Mouse (Mus musculus) megakaryocyte, embryonic 14.5 days (primary cell): Measurements from ENCODE around the gene Perm1. TPM values are rescaled to one million over a fixed set of nuclear protein-coding genes. Genes with fewer than 3 reads are reported as not detected.

Source experiments
- H3K27me3 ChIP-seq: replicated peaks from 2 replicates; pipeline ENCODE3; 2012; ENCODE audit warnings: inconsistent platforms
- H3K36me3 ChIP-seq: replicated peaks from 2 replicates; pipeline ENCODE3; 2012; ENCODE audit warnings: low read length, inconsistent platforms, mixed read lengths
- H3K4me1 ChIP-seq: 2 replicates; pipeline ENCODE4 v1.6.1; 2012; ENCODE audit warnings: inconsistent platforms
- H3K4me3 ChIP-seq: replicated peaks from 2 replicates; pipeline ENCODE3; 2012; ENCODE audit warnings: moderate library complexity, mild to moderate bottlenecking, inconsistent platforms
- H3K9me3 ChIP-seq: 2 replicates; pipeline ENCODE4 v1.6.1; 2012; ENCODE audit warnings: inconsistent platforms
- FLI1 ChIP-seq: IDR thresholded peaks from 2 replicates; pipeline ENCODE4 v1.6.1; 2012; ENCODE audit warnings: low read length, inconsistent platforms, mixed read lengths
- GATA1 ChIP-seq: IDR thresholded peaks from 3 replicates; pipeline ENCODE4 v1.6.1; 2012; ENCODE audit warnings: mixed read lengths, low read length, inconsistent platforms, borderline replicate concordance
- polyA plus RNA-seq: library from polyadenylated mRNA; stranded (reverse); fragments of >175 nt; gene quantifications from 2 replicates; pipeline ENCODE4 v1.2.3, GENCODE M21; 2012; ENCODE audit warnings: low replicate concordance; ENCODE audit not compliant: insufficient read depth

Gene Perm1
- polyA plus RNA-seq, 1 experiment = not detected

DNA sequence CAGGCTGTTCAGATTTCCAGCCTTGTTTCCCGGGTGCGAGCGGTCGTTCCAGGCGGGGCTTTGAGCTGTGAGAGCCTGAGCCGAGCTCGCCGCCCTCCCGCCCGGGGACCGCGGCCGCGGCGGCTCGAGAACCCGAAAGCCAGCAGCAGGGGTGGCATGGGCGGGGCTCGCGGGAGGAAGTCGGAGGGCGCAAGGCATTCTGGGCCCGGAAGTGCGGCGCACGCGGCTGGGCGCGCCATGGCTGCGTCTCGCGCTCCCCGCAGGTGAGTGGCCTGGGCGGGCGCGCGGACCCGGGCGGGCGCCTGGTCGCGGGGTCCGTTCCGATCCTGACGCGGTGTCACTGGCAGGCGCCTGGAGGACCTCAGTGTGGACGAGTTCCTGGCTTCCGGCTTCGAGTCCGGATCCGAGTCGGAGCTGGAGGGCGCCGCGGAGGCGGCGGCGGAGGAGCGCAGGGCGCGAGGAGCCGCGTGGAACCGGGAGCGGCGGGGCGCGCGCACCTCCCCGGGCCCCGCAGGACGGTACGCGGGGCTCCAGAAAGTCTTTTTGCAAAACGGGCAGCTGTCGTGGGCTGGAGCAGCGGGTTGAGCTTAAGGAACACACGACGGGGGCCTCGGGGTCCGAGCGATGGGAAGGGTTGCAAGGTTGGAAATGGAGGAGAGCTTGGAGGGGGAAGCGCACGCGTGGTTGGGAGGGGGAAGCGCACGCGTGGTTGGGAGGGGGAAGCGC is 20.3 kb downstream of the Perm1 start, which contains the start of gene Noc2l:
TSS of gene Noc2l (plus strand) at position 203 of the 726 bp plus-strand sequence.
- H3K27me3 ChIP-seq = peaks cover 7% of the 10 kb centered on the region
- peaks cover 37% of the 10 kb centered on the region for H3K4me1 ChIP-seq
- peak within 1 kb of the TSS; percentile 96 for H3K4me3 ChIP-seq
- H3K36me3 ChIP-seq = peaks cover 61% of the 10 kb centered on the region
- peak; percentile 46; the same call in 1 of the 2 replicates for TF ChIP-seq FLI1
- no peak for TF ChIP-seq GATA1
- H3K9me3 ChIP-seq = no peaks in the 10 kb centered on the region

DNA sequence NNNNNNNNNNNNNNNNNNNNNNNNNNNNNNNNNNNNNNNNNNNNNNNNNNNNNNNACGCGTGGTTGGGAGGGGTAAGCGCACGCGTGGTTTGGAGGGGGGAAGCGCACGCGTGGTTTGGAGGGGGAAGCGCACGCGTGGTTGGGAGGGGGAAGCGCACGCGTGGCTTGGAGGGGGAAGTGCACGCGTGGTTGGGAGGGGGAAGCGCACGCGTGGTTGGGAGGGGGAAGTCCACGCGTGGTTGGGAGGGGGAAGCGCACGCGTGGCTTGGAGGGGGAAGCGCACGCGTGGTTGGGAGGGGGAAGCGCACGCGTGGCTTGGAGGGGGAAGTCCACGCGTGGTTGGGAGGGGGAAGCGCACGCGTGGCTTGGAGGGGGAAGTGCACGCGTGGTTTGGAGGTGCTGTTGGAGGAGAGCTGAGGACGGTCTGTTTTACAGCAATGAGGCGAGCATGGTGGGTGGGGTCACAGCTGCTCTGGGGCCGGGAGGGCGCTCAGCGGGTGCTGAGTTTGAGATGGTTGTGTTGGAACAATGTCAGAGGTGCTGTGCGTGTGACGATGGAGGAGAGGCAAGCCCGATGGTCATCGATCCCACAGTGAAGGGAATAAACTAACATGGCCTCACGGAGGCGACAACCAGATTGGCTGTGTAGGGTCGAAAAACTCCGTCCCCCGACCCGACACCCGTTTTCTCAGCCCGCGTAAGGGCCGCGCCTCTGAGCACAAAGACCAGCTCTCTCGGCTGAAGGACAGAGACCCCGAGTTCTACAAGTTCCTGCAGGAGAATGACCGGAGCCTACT is 21.2 kb downstream of the Perm1 start:
- H3K36me3 ChIP-seq = peaks cover 61% of the 10 kb centered on the region
- no peaks in the 10 kb centered on the region for H3K9me3 ChIP-seq
- H3K4me3 ChIP-seq = peak overlapping the region; percentile 92
- peaks cover 7% of the 10 kb centered on the region for H3K27me3 ChIP-seq
- TF ChIP-seq GATA1 (no peak), FLI1 (no peak)
- peaks cover 37% of the 10 kb centered on the region for H3K4me1 ChIP-seq

DNA sequence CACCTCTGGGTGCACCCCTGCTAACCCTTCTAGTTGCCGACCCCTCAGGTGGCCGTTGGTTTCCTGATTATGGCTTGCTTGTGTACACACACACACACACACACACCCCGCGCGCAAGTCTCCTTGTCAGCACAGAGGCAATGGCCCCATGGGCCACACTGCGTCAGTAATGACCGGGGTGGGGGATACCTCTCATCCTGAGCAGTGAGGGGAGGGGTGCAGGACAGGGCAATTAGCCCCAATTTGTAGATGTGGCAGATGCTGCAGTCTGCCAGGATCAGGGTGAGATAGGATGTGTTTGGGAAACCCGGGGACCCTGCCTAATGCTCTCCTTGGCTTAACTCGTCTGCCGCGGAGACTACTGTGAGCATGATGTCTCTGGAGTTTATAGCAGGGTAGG is 33.9 kb downstream of the Perm1 start:
- TF ChIP-seq GATA1 (no peak), FLI1 (no peak)
- Histone ChIP-seq H3K27me3 (peaks cover 8% of the 10 kb centered on the region), H3K9me3 (no peaks in the 10 kb centered on the region), H3K36me3 (peaks cover 64% of the 10 kb centered on the region), H3K4me3 (no peak overlapping the region), H3K4me1 (peaks cover 22% of the 10 kb centered on the region)

DNA sequence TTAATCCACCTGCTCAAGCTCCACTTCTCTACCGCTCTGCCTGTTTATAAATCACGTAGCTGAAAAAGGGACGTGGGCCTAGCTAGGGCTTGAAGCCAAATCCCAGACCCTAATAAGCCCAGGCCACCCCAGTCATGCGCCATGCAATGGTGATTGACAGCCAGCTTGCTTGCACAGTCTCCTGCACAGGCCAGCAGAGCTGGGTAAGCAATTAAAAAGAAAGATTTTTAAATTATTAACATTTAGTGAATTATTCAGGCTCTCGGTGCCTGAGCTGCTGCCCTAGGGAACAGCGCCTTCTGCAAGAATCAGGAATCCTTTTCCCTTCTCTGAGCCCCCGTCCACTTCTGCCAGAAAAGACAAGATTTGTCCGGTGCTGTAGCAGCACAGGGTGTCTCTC is 35.4 kb downstream of the Perm1 start:
- Histone ChIP-seq H3K4me1 (peaks cover 33% of the 10 kb centered on the region), H3K9me3 (no peaks in the 10 kb centered on the region), H3K27me3 (peaks cover 20% of the 10 kb centered on the region), H3K4me3 (no peak overlapping the region), H3K36me3 (peaks cover 50% of the 10 kb centered on the region)
- no peak for TF ChIP-seq FLI1
- no peak for TF ChIP-seq GATA1

DNA sequence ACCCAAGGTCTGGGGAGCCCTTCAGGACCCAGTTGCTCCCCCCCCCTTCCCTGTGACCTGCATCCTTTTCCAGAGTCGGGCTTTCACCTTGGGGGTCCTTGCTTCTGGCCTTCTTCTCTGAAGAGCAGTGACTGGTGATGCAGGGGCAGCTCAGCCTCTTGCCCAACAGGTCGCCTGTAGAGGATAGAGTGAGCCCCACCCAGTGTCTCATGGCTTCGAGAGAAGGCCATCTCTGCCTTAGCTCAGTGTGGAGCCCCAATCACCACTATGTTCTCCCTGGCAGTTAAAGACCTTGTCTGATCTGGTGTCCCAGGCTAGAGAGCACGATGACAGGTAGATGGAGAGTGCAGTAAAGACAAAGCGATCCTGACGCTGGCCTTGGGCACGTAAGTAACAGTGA is 36.5 kb downstream of the Perm1 start:
- H3K4me1 ChIP-seq = peaks cover 33% of the 10 kb centered on the region
- TF ChIP-seq GATA1 (no peak), FLI1 (no peak)
- peaks cover 20% of the 10 kb centered on the region for H3K27me3 ChIP-seq
- H3K36me3 ChIP-seq = peaks cover 40% of the 10 kb centered on the region
- no peak overlapping the region for H3K4me3 ChIP-seq
- no peaks in the 10 kb centered on the region for H3K9me3 ChIP-seq

GRCm38 (mm10) chr4:156252619-156253018 is 37.0 kb downstream of the Perm1 start:
- peaks cover 20% of the 10 kb centered on the region for H3K27me3 ChIP-seq
- H3K4me1 ChIP-seq = peaks cover 33% of the 10 kb centered on the region
- H3K4me3 ChIP-seq = no peak overlapping the region
- H3K36me3 ChIP-seq = peaks cover 35% of the 10 kb centered on the region
- H3K9me3 ChIP-seq = no peaks in the 10 kb centered on the region
- no peak for TF ChIP-seq GATA1

DNA sequence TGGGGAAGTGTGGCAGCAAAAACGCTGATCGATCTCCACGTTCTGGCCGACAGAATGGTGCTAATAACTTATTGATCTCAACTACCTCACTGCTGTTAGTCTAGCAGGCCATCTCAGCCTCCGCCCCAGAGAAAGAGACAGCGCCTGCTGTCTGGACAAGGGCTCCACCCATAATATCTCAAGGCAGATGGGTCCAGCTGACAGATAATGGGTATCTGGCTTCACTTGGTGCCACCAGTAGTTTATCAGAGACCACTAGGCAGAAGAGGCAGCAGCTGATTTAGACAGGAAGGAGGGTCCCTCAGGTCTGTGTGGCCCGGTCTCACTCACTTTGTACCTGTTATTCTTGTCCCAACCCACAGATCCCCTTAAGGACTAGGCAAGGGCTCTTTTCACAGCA is 37.4 kb downstream of the Perm1 start:
- TF ChIP-seq FLI1 (no peak), GATA1 (no peak)
- no peak overlapping the region for H3K4me3 ChIP-seq
- peaks cover 20% of the 10 kb centered on the region for H3K27me3 ChIP-seq
- H3K9me3 ChIP-seq = no peaks in the 10 kb centered on the region
- H3K4me1 ChIP-seq = peaks cover 33% of the 10 kb centered on the region
- H3K36me3 ChIP-seq = peaks cover 31% of the 10 kb centered on the region

GRCm38 (mm10) chr4:156254361-156255077 is 38.9 kb downstream of the Perm1 start:
- peaks cover 20% of the 10 kb centered on the region for H3K27me3 ChIP-seq
- peak overlapping the region; percentile 86 for H3K4me3 ChIP-seq
- H3K36me3 ChIP-seq = peaks cover 16% of the 10 kb centered on the region
- H3K4me1 ChIP-seq = peaks cover 33% of the 10 kb centered on the region
- H3K9me3 ChIP-seq = no peaks in the 10 kb centered on the region
- TF ChIP-seq GATA1 (no peak), FLI1 (no peak)

GRCm38 (mm10) chr4:156255078-156255839 is 39.6 kb downstream of the Perm1 start, which contains the start of gene Samd11:
TSS of gene Samd11 (minus strand) at chr4:156255657.
- H3K36me3 ChIP-seq = peaks cover 8% of the 10 kb centered on the region
- TF ChIP-seq GATA1 (no peak), FLI1 (no peak)
- peak within 1 kb of the TSS; percentile 86 for H3K4me3 ChIP-seq
- peaks cover 20% of the 10 kb centered on the region for H3K27me3 ChIP-seq
- no peaks in the 10 kb centered on the region for H3K9me3 ChIP-seq
- H3K4me1 ChIP-seq = peaks cover 31% of the 10 kb centered on the region

Other genes starting within 250 kb of the Perm1 start
- 3.3 and 5.3 TPM in 2 replicates for gene B3galt6, start 223.2 kb upstream of the Perm1 start, polyA plus RNA-seq
- 29.6 and 45.2 TPM in 2 replicates for gene Sdf4, start 223.0 kb upstream of the Perm1 start, polyA plus RNA-seq
- 2.3 and 9.4 TPM in 2 replicates for gene Tnfrsf4, start 202.0 kb upstream of the Perm1 start, polyA plus RNA-seq
- 2.9 TPM in 1 of 2 replicates, not detected in the other for gene Tnfrsf18, start 189.7 kb upstream of the Perm1 start, polyA plus RNA-seq
- not detected in 2 replicates for gene Ttll10, start 156.5 kb upstream of the Perm1 start, polyA plus RNA-seq
- gene 9430015G10Rik, start 105.9 kb upstream of the Perm1 start, polyA plus RNA-seq = 1.6 and 2.1 TPM in 2 replicates
- gene Rnf223, start 85.4 kb upstream of the Perm1 start, polyA plus RNA-seq = 0.83 and 1.3 TPM in 2 replicates
- gene Agrn, start 18.4 kb upstream of the Perm1 start, polyA plus RNA-seq = 0.71 and 2.3 TPM in 2 replicates
- 48.7 TPM in 1 of 2 replicates, not detected in the other for gene Isg15, start 15.1 kb upstream of the Perm1 start, polyA plus RNA-seq
- gene AW011738, start 12.6 kb upstream of the Perm1 start, polyA plus RNA-seq = 0.89 and 3.4 TPM in 2 replicates
- gene Plekhn1, start 19.0 kb downstream of the Perm1 start, polyA plus RNA-seq = 16.1 and 21.9 TPM in 2 replicates
- 9.1 and 29.6 TPM in 2 replicates for gene Noc2l, start 20.1 kb downstream of the Perm1 start, polyA plus RNA-seq
- 2.5 TPM in 1 of 2 replicates, not detected in the other for gene Samd11, start 39.8 kb downstream of the Perm1 start, polyA plus RNA-seq
- not detected in 2 replicates for gene Vmn2r-ps159, start 115.2 kb downstream of the Perm1 start, polyA plus RNA-seq